Mouse (Mus musculus): ENCODE measurements at regions not wholly inside any gene's neighbourhood (a gene's known extent, or its start where the extent isn't known, plus 50 kb on each side); places are given as distances from the start of the nearest gene placed in this dataset.
A peak's percentile ranks its signal among the peaks of the same experiment; 100 is the strongest.

DNA sequence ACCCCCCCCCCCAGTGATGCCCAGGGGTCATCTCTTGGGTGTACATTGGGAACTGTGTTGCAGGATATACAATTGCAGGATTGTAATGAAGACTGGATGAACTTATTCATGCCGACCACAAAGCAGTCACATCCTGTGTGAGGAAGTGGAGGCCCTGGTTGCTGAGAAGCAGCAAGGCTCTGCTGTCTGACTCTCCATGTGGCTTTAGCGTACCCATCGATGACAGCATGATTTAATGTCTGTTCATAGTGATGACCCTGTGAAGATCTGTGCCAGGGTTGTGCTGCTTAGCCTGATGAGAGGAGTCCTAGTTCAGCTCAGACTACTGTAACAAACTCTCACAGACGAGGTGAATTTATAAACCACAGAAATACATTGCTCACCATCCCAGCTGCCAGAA is 159.7 kb downstream of the Katnal1 start:
- Histone ChIP-seq H3K4me1 (no peaks in the 10 kb centered on the region), H3K27me3 (ENCODE audit: poor library complexity, severe bottlenecking) (no peaks in the 10 kb centered on the region), H3K4me3 (no peak overlapping the region), H3K27ac (no peak overlapping the region), H3K36me3 (replicated peaks) (no peaks in the 10 kb centered on the region), H3K9me3 (no peaks in the 10 kb centered on the region)
- 87% methylated on average over 4 of the region's 4 CpGs for WGBS
- no peak for DNase-seq (ENCODE audit: extremely low spot score, low spot score)

DNA sequence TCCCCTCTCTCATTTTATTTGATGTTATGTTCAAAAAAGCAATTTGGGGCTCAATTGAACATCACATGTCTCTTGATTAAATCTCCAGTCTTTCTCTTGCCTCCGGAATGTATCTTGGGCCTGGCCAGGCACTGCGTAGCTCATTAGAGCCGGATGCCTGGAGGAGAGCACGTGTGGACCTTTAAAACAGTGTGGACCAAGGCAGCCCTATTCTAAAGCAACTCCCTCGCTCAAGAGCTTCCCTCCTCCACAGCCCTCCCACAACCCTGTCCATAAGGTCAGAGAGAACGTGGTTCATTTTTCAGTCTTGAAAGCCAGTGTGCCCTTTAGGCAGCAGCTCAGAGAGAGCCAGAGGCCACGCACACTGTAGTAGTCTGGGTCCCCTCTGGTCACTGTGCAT is 160.8 kb downstream of the Katnal1 start:
- no peak for DNase-seq (ENCODE audit: extremely low spot score, low spot score)
- H3K36me3 ChIP-seq (replicated peaks), result no peaks in the 10 kb centered on the region
- no peak overlapping the region for H3K4me3 ChIP-seq
- WGBS, result 80% methylated on average over 7 of the region's 7 CpGs
- H3K9me3 ChIP-seq, result no peaks in the 10 kb centered on the region
- no peak overlapping the region for H3K27ac ChIP-seq
- H3K4me1 ChIP-seq, result no peaks in the 10 kb centered on the region
- H3K27me3 ChIP-seq (ENCODE audit: poor library complexity, severe bottlenecking), result no peaks in the 10 kb centered on the region

DNA sequence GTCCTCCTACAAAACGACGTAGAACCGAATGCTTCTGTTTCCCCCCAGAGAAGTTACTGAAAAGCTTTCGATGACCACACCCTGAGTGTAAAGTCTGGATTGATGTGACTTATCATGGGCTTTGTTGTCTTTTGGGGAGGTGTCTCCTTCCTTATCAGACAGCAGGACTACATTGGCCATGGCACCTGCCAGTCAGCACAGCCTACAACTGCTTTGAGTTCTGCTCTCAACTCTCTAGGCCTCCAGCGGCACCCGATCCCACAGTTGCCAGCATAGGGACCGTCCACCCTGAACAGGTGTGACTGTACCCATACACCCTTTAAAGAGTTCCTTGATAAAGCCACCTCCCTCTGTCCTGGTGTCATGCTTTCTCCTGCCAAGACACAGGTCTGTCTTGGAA is 163.1 kb downstream of the Katnal1 start:
- DNase-seq (ENCODE audit: extremely low spot score, low spot score), result no peak
- H3K27me3 ChIP-seq (ENCODE audit: poor library complexity, severe bottlenecking), result no peaks in the 10 kb centered on the region
- H3K36me3 ChIP-seq (replicated peaks), result no peaks in the 10 kb centered on the region
- no peak overlapping the region for H3K4me3 ChIP-seq
- 95% methylated on average over 7 of the region's 7 CpGs for WGBS
- H3K4me1 ChIP-seq, result no peaks in the 10 kb centered on the region
- no peaks in the 10 kb centered on the region for H3K9me3 ChIP-seq
- no peak overlapping the region for H3K27ac ChIP-seq

DNA sequence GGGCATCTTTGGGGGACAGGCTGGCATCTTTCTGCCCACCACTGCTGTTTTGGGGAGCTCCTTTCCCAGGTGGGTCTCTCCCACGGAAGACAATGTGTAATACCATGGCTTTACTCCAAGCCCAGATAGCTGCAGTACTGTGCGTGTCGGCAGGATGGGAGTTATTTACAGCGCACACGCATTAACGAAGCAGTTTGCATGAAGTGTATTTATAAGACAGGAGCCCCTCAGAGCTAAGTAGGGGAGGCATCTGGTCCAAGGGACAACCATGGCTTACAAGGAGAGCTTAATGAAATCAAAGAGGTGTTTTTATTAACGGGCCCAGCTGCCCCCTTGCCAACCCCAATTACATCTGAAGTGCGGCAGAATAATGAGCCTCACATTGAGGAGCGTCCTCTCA is 169.0 kb downstream of the Katnal1 start:
- Histone ChIP-seq H3K27ac (peak overlapping the region; percentile 56; the same call in 1 of the 2 replicates), H3K36me3 (replicated peaks) (no peaks in the 10 kb centered on the region), H3K4me1 (peaks cover 18% of the 10 kb centered on the region), H3K27me3 (ENCODE audit: poor library complexity, severe bottlenecking) (no peaks in the 10 kb centered on the region), H3K4me3 (no peak overlapping the region), H3K9me3 (peaks cover 7% of the 10 kb centered on the region; the same call in 1 of the 2 replicates)
- WGBS, result 81% methylated on average over 9 of the region's 9 CpGs
- DNase-seq (ENCODE audit: extremely low spot score, low spot score), result no peak

DNA sequence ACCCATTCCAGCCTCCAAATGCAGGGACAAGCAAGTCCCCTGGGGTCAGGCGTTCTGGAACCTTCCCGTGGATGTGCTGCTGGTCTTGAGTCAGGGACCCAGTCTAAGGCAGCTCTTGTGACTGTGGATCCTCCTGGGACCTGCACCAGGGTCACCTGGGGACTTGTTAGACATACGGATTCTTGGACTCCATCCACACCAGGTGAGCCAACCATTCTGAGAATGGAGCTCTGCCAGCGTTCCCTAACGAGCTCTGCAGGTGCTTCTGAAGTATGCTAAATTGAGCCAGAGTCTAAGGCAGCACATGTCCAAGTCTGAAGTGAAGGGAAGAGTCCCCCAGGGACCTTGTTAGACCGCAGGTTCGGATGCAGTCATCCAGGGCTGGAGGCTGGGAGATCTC is 170.3 kb downstream of the Katnal1 start:
- 83% methylated on average over 7 of the region's 7 CpGs for WGBS

DNA sequence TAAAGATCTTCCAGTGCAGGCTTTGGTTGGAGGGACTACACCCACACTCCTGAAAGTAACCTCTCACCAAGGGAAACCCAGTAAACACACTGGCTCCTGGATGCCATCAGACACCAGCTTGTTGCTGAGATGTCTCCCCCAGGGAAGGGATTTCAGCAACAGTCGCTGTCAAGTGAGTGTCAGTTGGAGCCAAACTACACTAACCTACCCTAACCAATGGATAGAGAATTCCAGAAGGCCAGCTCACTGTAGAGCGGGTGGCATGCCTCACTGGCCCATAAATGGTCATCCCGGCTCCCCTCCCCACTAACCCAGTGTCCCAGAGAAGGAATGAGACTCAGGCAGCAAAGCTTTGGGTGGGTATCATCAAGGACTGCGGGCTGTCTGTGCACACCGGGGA is 171.4 kb downstream of the Katnal1 start:
- Histone ChIP-seq H3K4me3 (no peak overlapping the region), H3K27ac (no peak overlapping the region), H3K27me3 (ENCODE audit: poor library complexity, severe bottlenecking) (no peaks in the 10 kb centered on the region), H3K36me3 (replicated peaks) (no peaks in the 10 kb centered on the region), H3K4me1 (peaks cover 18% of the 10 kb centered on the region), H3K9me3 (peaks cover 7% of the 10 kb centered on the region; the same call in 1 of the 2 replicates)
- DNase-seq (ENCODE audit: extremely low spot score, low spot score), result no peak
- 84% methylated on average over 5 of the region's 5 CpGs for WGBS

More for the DNA sequence above, 170.3 kb downstream of the Katnal1 start:
- Histone ChIP-seq H3K36me3 (replicated peaks) (no peaks in the 10 kb centered on the region), H3K27me3 (ENCODE audit: poor library complexity, severe bottlenecking) (no peaks in the 10 kb centered on the region), H3K27ac (no peak overlapping the region), H3K4me1 (peaks cover 18% of the 10 kb centered on the region), H3K4me3 (no peak overlapping the region), H3K9me3 (peaks cover 7% of the 10 kb centered on the region; the same call in 1 of the 2 replicates)
- DNase-seq (ENCODE audit: extremely low spot score, low spot score), result no peak

DNA sequence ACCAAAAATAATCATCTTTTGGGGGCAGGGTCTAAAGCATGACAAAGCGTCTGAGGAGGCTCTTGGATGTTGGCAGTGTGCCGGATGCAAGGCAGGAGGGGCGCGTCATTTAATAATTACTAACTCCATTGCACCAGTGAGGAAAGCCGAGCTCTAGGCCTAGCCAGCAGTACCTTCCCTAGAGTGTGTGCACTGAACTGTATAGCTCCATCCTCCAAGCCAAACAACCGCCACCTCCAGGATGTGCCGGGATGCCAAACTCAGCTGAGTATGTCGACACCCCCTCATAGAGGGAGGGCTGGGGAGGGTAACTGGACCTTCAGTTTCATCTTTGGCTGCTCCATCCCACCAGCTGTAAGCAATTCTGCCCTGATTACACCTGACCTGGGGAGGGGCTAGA is 171.9 kb downstream of the Katnal1 start:
- H3K4me3 ChIP-seq, result no peak overlapping the region
- peaks cover 7% of the 10 kb centered on the region; the same call in 1 of the 2 replicates for H3K9me3 ChIP-seq
- no peak for DNase-seq (ENCODE audit: extremely low spot score, low spot score)
- no peak overlapping the region for H3K27ac ChIP-seq
- H3K36me3 ChIP-seq (replicated peaks), result no peaks in the 10 kb centered on the region
- 83% methylated on average over 8 of the region's 8 CpGs for WGBS
- peaks cover 18% of the 10 kb centered on the region for H3K4me1 ChIP-seq
- H3K27me3 ChIP-seq (ENCODE audit: poor library complexity, severe bottlenecking), result no peaks in the 10 kb centered on the region

DNA sequence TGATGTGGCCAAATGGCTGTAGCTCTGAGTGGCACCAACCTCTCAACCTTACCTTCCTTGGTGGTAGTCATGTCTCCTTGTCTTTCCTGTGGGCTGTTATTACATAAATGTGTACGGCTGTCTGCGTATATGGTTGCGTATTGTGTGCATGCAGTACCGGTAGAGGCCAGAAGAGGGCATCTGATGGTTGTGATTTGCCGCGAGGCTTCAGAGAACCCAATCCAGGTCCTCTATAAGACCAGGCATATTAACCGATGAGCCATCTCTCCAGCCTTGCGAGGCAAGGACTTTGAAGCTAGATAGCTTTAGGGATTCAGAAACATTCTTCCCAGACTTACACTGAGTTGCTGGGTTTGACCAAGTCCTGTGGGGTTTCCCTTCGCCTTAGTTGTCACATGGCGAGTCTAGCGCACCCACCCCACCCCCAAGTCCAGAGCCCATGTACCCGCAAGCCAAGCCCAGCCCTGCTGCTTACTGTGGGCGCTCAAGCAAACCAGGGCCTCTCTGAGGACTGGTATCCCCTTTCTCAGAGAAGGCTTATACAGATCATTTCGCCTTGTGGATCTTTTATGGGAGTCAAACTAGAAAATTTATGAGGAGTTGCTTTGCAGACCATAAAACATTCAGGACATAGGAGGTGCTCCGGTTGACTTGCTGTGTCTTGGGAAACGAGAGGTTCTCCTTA is 172.7 kb downstream of the Katnal1 start:
- peaks cover 11% of the 10 kb centered on the region; the same call in 1 of the 2 replicates for H3K9me3 ChIP-seq
- DNase-seq (ENCODE audit: extremely low spot score, low spot score), result no peak
- no peaks in the 10 kb centered on the region for H3K36me3 ChIP-seq (replicated peaks)
- 84% methylated on average over 16 of the region's 16 CpGs for WGBS
- H3K27ac ChIP-seq, result no peak overlapping the region
- H3K27me3 ChIP-seq (ENCODE audit: poor library complexity, severe bottlenecking), result no peaks in the 10 kb centered on the region
- peaks cover 18% of the 10 kb centered on the region for H3K4me1 ChIP-seq
- H3K4me3 ChIP-seq, result no peak overlapping the region

DNA sequence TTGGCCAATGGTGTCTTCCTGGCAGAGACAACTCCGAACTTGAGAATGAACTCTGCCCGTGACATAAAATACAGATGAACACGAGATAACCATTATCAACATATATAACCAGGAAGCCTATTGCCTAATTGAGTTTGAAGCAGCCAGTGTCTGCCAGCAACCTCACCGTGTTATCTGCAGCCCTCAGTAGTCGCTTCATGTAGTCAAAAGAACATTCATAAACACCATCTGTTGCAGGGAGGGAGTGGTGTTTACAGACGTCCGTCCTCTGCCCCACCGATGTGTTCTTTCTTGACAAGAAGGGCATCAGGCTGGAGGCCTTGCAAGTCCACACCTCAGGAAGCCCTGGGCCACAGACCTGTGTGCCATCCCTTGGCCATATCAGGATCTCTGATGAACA is 173.3 kb downstream of the Katnal1 start:
- Histone ChIP-seq H3K27ac (no peak overlapping the region), H3K9me3 (peaks cover 11% of the 10 kb centered on the region; the same call in 1 of the 2 replicates), H3K4me3 (no peak overlapping the region), H3K4me1 (peaks cover 18% of the 10 kb centered on the region), H3K27me3 (ENCODE audit: poor library complexity, severe bottlenecking) (no peaks in the 10 kb centered on the region), H3K36me3 (replicated peaks) (no peaks in the 10 kb centered on the region)
- DNase-seq (ENCODE audit: extremely low spot score, low spot score), result no peak
- 91% methylated on average over 8 of the region's 8 CpGs for WGBS

DNA sequence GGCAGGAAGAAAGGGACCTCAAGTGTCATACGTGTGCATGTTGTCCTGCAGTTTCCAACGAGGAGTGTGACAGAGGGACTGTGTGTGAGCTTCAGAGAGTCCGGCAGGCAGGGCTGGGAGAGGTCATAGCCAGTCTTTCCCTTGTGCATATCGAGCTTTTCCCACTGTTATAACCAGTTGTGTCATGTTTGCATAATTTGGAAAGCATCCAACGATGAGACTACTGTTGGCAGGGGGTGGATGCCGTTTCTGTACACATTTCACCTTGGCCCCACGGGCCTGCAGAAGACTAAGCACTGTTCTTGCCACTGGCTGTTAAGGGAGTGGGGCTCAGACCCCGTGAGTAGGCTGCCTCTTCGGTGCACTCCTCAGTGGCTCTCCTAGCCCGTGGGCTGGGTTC is 174.2 kb downstream of the Katnal1 start:
- peaks cover 11% of the 10 kb centered on the region; the same call in 1 of the 2 replicates for H3K9me3 ChIP-seq
- no peak for DNase-seq (ENCODE audit: extremely low spot score, low spot score)
- H3K4me3 ChIP-seq, result no peak overlapping the region
- no peak overlapping the region for H3K27ac ChIP-seq
- H3K36me3 ChIP-seq (replicated peaks), result no peaks in the 10 kb centered on the region
- H3K4me1 ChIP-seq, result peaks cover 12% of the 10 kb centered on the region
- no peaks in the 10 kb centered on the region for H3K27me3 ChIP-seq (ENCODE audit: poor library complexity, severe bottlenecking)
- WGBS, result 85% methylated on average over 10 of the region's 10 CpGs

DNA sequence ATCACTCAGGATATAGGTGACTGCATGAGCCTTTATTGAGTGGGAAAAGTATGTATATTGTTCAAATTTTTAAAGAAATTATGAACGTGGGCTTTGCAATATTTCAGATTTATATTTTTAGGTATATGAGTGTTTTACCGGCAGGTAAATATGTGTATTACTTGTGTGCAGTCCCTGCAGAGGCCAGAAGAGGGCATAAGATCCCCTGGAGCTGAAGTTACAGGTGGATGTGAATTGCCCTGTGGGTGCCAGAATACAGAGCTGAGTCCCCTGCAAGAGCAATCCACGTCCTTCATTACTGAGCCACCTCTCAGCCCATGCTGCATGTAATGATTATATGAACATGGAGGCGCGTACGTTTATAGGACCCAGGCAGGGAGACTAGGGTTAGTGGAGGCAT is 174.8 kb downstream of the Katnal1 start:
- WGBS, result 92% methylated on average over 6 of the region's 6 CpGs
- no peaks in the 10 kb centered on the region for H3K27me3 ChIP-seq (ENCODE audit: poor library complexity, severe bottlenecking)
- no peak overlapping the region for H3K4me3 ChIP-seq
- H3K27ac ChIP-seq, result no peak overlapping the region
- H3K4me1 ChIP-seq, result peaks cover 9% of the 10 kb centered on the region
- DNase-seq (ENCODE audit: extremely low spot score, low spot score), result no peak
- H3K9me3 ChIP-seq, result peaks cover 11% of the 10 kb centered on the region; the same call in 1 of the 2 replicates
- no peaks in the 10 kb centered on the region for H3K36me3 ChIP-seq (replicated peaks)

DNA sequence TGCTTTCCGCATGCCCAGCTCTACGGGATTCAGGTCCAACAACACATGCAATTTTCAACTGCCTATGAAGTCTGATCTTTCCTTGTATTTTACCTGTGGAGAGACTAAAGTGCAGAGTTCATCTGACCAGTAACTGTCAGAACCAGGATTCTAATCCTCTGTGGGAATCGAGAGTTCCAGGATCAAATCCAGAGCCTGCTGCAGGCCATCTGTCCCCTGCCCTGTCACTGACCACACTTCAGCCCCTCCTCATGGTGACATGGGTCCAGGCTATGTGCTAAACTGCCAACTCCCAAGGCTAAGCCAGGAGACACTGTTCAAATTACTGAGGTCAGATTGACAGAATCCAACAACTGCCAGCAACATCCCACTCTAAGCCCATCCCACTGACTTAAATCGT is 175.7 kb downstream of the Katnal1 start:
- H3K9me3 ChIP-seq, result peaks cover 11% of the 10 kb centered on the region; the same call in 1 of the 2 replicates
- H3K4me3 ChIP-seq, result no peak overlapping the region
- peaks cover 9% of the 10 kb centered on the region for H3K4me1 ChIP-seq
- no peaks in the 10 kb centered on the region for H3K36me3 ChIP-seq (replicated peaks)
- H3K27me3 ChIP-seq (ENCODE audit: poor library complexity, severe bottlenecking), result no peaks in the 10 kb centered on the region
- H3K27ac ChIP-seq, result no peak overlapping the region
- 87% methylated on average over 4 of the region's 4 CpGs for WGBS
- no peak for DNase-seq (ENCODE audit: extremely low spot score, low spot score)

DNA sequence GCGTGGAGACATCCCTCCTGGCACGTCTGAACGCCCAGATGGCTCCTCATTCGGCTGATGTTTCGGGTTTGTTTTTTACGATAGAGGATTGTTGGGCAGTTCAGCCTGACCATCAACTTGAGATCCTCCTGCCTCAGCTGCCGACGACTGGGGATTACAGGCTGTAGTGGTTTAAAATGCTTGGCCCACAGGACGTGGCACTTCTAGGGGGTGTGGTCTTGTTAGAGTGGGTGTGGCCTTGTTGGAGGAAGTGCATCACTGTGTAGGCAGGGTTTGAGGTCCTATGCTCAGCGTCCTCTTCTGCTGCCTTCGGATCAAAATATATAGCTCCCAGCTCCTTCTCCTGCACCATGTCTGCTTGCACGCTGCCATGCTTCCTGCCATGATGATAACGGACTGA is 177.1 kb downstream of the Katnal1 start:
- H3K36me3 ChIP-seq (replicated peaks), result no peaks in the 10 kb centered on the region
- H3K27me3 ChIP-seq (ENCODE audit: poor library complexity, severe bottlenecking), result no peaks in the 10 kb centered on the region
- WGBS, result 94% methylated on average over 13 of the region's 13 CpGs
- no peak overlapping the region for H3K27ac ChIP-seq
- H3K4me3 ChIP-seq, result no peak overlapping the region
- H3K9me3 ChIP-seq, result peaks cover 11% of the 10 kb centered on the region; the same call in 1 of the 2 replicates
- H3K4me1 ChIP-seq, result no peaks in the 10 kb centered on the region; the same call in 1 of the 2 replicates
- no peak for DNase-seq (ENCODE audit: extremely low spot score, low spot score)
